Mouse (Mus musculus) 416B (cell line): ENCODE measurements around the gene Idh2.

Experiments
- DNase-seq: peaks from one replicate; pipeline ENCODE4 v3.0.0; 2011; ENCODE audit warnings: low read depth

Idh2 gene

DNA sequence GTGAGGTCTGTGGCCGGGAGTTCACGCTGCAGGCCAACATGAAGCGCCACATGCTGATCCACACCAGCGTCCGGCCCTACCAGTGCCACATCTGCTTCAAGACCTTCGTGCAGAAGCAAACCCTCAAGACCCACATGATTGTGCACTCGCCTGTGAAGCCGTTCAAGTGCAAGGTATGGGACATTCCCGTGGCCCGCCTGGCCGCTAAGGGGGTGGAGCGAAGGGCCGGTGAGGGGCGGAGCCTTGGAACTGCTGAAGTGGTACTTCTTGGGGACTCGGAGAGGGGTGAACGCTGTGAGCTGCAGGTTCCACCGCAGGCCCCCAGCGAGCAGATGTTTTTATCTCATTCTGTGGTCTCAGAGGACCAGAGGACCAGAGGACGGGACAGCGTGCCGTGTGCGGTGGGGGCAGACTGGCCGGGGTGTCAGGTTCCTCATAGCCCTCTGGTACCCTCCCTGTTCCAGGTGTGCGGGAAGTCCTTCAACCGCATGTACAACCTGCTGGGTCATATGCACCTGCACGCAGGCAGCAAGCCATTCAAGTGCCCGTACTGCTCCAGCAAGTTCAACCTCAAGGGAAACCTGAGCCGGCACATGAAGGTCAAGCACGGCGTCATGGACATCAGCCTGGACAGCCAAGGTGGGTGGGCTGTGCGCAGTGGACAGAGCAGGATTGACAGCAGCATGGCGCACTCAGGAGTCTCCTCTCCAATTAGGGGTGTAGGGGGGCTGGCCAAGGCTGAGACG, 29.0 kb downstream of the Idh2 start:
- no peak for DNase-seq

DNA sequence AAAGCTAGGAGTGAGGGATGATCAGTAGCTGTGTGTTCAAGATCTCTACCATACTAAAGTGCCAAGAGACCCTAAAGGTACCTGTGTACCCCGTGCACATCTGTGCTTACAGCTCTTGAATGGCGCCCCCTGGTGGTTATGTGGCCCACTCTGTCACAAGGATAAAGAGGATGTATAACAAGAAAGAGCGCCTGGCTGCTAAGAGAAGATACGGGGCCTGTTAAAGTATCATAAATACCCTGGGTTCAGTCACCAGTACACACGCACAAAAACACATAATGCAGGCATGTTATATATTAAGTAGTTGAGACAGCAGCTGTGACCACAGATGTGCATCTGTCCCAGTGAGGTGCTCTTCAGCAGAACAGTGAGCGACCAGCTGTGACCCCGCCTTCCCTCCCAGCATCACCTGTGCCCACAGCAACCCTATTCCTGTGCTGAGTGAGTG, 30.7 kb downstream of the Idh2 start:
- peak; percentile 80 for DNase-seq

DNA sequence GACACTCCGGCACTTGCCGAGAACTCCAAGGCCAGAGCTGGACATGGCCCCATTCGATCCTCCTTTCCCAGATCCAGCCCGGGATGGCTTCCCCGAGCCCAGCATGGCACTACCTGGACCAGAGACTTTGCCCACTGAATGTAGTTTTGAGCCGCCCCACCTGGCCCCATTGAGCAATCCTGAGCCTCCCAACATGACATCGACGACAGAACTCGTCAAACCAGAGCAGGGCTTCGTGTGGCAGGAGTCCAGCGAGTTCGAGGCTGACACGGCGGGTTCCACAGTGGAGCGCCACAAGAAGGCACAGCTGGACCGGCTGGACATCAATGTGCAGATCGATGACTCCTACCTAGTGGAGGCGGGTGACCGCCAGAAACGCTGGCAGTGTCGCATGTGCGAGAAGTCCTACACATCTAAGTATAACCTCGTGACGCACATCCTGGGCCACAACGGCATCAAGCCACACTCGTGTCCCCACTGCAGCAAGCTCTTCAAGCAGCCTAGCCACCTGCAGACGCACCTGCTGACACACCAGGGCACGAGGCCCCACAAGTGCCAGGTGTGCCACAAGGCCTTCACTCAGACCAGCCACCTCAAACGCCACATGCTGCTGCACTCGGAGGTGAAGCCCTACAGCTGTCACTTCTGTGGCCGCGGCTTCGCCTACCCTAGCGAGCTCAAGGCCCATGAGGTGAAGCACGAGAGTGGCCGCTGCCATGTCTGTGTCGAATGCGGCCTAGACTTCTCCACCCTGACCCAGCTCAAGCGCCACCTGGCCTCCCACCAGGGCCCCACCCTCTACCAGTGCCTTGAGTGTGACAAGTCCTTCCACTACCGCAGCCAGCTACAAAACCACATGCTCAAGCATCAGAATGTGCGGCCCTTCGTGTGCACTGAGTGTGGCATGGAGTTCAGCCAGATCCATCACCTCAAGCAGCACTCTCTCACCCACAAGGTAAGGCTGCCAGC, 33.3 kb downstream of the Idh2 start:
- no peak for DNase-seq

- peak; percentile 94 for DNase-seq
These were observed 36.3 kb downstream of the Idh2 start for GRCm38 (mm10) chr7:80078792-80079301.

DNA sequence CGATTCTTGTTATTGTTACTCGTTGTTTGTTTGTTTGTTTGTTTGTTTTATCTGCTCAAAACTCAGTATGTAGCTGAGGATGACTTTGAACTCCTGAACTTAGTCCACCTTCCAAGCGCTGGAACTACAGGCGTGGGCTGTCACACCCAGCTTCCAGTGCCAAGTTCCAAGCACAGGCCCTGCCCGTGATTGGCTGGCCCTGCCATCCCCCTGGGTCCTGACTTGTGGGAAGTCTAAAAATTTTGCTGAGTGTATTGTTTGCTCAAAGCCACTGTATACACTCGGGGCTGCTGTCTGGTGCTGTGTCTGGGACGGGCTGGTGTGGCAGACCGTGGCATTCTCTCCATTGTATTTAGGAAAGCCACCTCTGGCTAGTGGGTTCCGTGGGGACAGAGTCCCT, 37.4 kb downstream of the Idh2 start:
- DNase-seq, result no peak

- no peak for DNase-seq
These were observed 38.1 kb downstream of the Idh2 start for GRCm38 (mm10) chr7:80076961-80077716.

DNA sequence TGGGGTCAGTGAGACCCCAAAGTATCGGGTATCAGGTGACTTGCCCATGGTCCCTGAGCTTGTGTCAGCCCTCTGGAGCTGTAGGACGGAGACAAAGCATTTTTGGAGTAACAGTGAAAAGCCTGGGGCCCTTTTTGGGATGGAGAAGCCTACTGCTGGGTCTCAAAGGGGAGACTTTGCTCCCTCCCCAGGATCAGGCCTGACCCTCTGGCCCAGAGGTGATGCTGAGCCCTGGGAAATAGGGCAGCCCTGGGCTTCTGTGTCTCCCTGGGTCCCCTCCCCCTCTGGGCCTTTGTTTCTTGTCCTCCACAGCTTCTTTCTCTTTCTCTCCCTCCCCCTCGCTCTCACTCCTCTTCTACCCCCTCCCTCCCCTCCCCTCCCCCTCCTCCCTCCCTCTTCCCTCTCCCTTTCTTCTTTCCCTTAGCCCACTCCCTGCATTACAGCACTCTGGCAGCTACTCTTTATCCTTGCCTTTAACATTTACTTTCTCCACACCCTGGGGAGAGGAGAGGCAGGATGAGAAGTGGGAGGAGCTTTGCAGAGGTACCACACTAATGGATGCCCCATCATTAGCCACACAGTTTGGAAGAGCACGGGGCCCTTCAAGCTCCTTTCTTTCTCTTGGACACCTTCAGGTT, 39.1 kb downstream of the Idh2 start:
- no peak for DNase-seq

DNA sequence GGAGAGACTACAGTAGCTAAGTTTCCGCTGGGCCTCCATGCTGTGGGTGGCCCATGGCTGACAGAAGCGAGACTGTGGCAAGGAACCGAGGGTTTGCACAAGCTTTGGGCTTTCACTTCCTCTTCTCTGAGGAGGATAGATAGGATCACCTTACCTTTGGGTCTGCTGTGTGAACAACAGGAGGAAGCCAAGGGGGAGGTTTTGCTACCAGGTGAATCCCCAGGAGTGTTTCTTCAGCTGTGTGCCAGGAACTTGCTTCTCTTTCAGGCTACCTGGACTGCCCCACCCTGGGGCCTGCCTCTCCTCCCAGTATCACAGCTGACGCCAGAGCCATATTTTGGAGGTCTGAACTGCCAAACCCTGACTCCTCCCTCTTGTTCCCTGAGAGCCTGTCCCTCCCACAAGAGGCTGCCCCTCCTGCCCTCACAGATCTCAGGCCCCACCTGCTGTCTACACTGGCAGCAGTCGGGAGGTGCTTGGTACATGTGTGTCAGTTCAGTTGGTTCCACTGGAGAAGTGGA, 40.2 kb downstream of the Idh2 start:
- DNase-seq, result peak; percentile 93

DNA sequence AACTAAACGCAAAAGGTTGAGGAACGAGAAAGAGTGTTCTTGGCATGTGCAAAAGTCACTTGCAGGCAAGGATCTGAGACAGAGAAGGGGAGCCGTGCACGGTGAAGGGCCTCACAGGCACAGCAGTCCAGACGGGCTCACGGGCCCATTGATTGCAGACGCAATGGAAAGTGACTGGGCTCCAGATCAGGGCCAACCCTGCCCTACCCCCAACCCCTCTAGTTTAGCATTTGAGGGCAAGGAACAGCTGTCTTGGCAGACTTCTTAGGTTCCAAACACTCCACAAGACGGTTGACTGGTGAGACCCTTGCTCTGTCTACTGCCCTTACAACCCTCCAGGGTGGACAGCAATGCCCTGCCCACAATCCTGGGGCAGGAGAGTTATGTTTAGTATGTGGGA, 41.7 kb downstream of the Idh2 start:
- DNase-seq, result no peak

- no peak for DNase-seq
These were observed 42.9 kb downstream of the Idh2 start for GRCm38 (mm10) chr7:80072297-80072696.

- no peak for DNase-seq
These were observed 44.0 kb downstream of the Idh2 start for GRCm38 (mm10) chr7:80071209-80071608.

- no peak for DNase-seq
These were observed 45.4 kb downstream of the Idh2 start for GRCm38 (mm10) chr7:80069615-80070327.

DNA sequence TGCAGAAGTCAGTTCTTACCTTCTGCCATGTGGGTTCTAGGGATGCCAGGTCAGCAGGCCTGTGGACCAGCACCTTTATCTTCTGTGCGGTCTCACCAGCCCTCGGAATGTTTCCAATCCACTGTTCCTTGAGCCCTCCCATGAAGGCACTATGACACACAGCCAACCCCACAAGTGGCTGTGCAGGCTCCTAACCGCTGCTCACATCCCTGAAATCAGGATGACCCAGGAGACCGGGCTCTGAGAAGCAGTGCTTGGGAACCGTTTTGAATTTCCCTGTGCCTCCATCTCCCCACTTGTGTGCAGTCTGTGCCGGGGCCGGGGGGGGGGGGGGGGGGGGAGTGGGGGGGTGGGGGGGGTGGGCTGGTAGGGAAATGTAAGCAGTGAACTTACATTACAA, 46.9 kb downstream of the Idh2 start:
- DNase-seq, result no peak

GRCm38 (mm10) chr7:80066675-80067455, 48.3 kb downstream of the Idh2 start:
- no peak for DNase-seq

DNA sequence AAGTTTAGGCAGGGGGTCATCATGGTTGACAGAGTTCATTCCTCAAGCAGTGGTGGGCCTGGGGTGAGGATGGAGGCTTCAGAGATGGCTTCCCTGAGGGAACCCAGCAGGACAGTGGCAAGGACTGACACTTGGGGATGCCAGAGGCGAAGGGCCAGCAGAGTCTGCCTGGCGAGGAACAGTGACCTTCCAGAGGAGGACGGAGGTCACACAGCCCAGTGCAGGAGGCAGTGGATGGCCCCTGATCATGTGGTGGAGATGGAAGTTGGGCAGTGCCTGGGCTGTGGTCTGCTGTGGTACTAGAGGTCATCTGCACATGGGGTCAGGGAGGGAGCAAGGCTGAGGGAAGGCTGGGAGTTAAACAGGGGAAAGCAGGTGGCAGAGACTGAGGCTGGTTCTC, 49.9 kb downstream of the Idh2 start:
- DNase-seq, result no peak

- no peak for DNase-seq
These were observed 51.1 kb downstream of the Idh2 start for GRCm38 (mm10) chr7:80063902-80064736.

- no peak for DNase-seq
These were observed 51.9 kb downstream of the Idh2 start for GRCm38 (mm10) chr7:80063244-80063643.

- no peak for DNase-seq
These were observed 52.9 kb downstream of the Idh2 start for GRCm38 (mm10) chr7:80062083-80062826.
